Mouse (Mus musculus): ENCODE data around the gene Fpgt.

Gene Fpgt

DNA sequence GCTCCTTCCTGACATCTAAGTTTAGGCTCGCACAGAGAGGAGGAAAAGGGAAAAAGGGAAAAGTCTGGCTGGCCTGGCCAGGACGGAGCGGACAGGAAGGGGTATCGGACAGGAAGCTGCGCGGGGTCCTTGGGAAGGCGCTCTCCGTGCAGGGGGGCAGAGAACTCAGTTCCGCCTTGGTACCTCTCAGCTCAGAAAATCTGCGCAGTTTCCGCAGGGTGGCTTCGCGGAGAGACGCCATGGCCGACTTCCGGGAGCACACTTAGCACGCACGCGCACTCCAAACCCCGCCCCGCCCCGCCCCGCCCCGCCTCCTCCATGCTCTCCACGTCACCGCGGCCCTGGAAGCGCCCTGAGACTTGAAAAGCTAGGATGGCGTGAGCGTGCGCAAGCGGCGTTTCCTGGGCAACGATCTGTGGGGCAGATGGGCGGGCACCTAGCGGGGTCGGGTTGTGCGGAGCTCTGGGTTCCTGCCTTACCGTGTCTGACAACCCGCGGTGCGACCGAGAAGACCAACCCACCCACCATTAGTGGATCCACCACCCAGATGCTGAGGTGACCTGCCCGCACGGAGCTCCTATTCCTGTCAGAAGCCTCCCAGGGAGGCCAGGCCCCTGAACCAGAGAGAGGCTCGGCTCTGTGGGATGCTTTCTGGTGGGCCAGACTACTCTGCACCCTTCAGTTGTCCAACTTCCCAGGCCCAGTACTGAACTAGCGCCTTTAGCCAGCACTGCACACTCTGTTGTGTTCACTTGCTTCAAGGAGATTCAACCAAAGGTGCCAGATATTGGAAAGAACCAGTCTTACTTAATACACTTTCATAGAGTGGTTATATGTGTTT is at the start of gene Fpgt, which contains the start of gene Lrriq3:
Fpgt (minus strand) TSS at position 288 of the 841 bp plus-strand sequence.
Lrriq3 (plus strand) TSS at position 319 of the 841 bp plus-strand sequence.
- DNase-seq (ENCODE audit: low read depth): peak; percentile 96

DNA sequence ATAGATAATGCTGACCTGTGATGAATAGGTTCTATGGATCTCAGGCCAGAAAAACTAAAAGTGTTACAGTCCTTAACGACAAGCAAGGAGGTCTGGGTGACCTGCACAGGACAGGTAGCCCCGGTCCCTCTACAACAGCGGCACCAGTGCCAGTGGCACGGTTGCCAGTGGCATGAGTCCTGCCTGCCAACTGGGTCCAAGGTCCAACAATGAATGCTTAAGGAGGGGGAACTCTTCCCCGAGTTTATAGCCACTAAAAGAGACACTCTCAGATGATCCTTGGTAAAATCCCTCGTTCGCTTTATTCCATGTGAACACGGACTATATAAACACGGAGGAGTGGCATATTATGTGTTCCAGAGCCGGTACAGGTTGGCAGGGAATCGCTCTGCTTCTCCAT is 47.8 kb upstream of the Fpgt start:
- no peak for DNase-seq (ENCODE audit: low read depth)

DNA sequence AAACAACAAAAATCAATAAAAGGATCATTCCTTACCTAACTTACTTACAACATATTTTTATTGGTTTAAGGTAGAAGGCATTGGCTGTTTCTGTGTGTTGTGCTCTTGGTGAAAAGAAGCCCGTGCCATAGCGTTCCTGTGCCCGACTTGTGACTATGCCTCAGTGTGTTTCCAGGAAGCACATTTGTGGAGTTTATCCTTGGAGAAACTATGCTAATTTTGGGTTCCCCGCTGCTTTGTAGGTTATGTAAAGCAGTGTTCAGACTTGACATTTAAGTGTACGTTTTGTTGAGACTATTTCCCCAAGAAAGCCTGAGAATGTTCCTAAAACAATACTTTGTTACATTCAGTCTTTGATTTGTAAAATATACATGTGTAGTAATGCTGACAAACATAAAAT is 44.5 kb upstream of the Fpgt start:
- DNase-seq (ENCODE audit: low read depth): no peak

DNA sequence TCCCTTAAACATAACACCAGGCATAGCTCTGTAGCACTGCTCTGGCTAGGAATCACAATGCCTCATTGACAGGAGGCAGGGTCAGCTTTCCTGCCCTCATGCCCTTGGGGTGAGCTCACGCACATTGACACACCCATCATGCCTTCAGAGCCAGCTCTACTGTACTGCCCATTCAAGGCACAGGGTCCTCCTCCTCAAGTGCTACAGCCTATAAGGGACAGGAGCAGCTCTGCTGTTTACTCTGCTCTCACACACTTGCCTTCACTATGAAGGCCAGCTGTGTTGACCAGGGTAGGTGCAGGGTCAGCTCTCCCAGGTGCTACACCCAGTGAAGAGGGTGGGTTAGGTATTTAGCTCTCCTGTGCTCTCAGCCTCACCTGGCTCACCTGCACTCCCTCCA is 12.8 kb upstream of the Fpgt start:
- DNase-seq (ENCODE audit: low read depth): no peak

DNA sequence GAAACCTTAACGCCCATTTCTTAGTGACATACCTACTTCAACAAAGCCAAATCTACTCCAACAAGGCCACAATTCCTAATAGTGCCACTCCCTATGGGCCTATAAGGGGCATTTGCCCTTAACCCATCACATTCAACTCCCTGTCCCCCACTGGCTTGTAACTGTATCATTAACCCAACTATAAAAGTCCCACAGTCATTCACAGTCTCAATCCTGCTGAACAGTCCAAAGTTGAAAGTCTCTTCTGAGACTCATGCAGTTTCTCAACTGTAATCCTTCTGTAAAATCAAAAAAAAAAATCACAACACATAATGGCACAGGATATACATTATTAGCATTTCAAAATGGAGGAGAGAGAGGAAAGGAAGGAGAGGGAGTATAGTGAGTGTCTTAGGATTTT is 6.1 kb upstream of the Fpgt start:
- no peak for DNase-seq (ENCODE audit: low read depth)

DNA sequence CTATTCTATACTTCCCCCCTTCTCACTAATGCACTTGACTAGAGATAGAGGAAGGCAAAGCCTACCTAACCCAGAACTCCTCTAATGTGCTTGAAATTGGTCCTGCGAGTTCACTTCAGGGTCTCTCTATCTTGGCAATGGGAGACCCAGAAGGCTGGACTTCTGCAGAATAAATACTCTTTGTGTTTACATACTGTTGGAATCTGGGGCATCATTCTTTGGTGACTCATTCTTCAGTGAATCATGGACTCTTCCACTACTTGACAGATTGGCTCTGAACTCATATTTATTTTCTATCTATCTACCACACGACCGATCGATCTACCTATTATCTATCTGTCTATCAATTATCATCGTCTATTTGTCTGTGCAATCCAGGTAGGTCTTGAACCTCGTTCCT is 1.1 kb downstream of the Fpgt start:
- DNase-seq (ENCODE audit: low read depth): peak; percentile 9

DNA sequence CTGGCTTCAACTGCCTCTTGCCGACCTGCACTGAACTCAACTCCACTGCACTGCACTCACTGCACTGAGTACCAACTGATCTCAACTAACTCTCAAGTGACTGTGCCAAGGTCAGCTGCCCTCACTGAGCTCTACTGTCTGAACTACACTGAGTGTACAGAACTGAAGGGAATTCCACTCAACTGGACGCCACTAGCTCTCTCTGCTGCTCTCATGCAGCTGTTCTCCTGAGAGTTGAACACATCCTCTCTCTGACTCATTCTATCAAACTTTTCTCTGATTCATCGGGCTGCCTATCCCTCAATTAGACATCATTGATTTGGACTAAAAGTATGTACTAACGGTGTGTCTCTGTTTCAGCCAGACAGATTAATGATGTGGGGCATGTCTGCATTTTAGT is 15.3 kb downstream of the Fpgt start:
- no peak for DNase-seq (ENCODE audit: low read depth)

DNA sequence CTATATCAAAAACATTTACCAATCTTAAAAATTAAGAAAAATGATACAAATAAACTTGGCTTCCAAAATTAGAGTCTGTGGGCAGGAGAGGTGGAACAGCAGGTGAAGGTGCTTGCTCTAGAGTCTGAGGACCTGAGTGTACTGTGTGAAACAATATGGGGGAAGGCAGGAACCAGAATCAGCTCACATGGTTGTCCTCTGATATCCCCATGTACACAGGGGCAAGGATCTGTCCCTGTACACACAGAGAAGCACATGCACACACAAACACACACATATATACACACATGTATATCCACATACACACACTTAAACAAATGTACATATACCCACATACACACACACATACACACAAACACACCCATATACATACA is 33.8 kb downstream of the Fpgt start:
- no peak for DNase-seq (ENCODE audit: low read depth)

DNA sequence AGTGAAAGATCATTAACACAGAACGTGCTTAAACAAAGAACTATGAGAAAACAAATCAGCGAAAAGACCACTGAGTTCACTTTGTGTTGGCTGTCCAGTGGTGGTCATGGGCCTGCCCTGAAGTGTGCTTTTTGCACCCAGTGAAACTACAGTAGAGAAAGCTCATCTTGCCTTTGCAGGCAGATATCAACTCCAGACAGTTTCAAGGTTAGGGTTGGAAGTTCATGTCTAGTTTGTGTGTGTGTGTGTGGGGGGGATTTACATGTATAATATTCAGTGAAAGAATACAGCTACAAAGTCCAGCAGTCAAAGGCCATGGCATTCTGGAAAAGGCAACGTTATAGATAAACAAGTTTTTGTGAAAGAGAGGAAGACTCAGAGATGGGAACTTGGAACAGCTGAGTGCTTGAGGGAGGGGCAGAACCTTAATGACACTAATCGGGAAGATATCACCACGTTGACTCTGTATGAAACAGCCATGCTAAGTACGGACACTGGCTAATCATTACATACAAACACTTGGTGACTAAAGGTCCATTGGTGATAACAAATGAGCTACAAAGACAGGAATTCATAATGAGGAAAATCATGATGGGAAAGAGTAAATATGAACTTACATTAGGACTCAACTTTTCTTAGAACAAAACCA is 34.3 kb downstream of the Fpgt start:
- no peak for DNase-seq (ENCODE audit: low read depth)

DNA sequence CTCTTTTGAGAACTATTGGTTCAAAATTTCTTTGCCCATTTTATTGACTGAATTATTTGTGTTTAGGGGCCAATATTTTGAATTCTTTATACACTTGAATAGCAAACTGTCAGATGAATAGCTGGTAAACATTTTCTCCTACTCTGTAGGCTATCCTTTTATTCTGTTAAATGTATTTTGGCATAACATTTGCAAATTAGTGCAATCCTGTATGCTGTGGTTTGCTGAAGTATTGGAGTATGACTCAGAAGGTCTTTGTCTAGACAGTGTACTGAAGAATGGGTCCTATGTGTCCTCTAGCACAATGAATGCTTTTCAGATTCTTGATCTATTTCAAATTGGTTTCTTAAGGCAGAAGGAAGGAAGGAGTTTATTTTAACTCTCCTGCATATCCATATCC is 35.6 kb downstream of the Fpgt start:
- no peak for DNase-seq (ENCODE audit: low read depth)

DNA sequence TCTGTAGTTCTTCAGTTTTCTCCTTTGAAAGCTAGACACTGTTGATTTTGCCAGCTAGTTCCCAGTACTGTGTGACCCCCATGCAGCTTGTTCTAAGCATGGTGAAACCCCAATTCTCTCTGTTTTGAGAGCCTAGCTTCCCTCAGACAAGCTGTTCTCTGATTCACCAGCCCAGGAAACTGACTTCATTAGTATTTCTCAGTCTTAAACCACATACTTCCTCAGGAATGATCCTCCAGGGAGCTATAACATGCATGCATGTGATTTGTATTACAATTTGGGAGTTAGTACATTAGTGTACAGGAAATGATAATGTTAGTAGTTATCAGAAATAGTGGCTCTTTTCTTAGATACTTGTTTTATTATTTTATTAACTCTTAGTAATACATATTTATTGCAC is 36.6 kb downstream of the Fpgt start:
- DNase-seq (ENCODE audit: low read depth): peak; percentile 18

DNA sequence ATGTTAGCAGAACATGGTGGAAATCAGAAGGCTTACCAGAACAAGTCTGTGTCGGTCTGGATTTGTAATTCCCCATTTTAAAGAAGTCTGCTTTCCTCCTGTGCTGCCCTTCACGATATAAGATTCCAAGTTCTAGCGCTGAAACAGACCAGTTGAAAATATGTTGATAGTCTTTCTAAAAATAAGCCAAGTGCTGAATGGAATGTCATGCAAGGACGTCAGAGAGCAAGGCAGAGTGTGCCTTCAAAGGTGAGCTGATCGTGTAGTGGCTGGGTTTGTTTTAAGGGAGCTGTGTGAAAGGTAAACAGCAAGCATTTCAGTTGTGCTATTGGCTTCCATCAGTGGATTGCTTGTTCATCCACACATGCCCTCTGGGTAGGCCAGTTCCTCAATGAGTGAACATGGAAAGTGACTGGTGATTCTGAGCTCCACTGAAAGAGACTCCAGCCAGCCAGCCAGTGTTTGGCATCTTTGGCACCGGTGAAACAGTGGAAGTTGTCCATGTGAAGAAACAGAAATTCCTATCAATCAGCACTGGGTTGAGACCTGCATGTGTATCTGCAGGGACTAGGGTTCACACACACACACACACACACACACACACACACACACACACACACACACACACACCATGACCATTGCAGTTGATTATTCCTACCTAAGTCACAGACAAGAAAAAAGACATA is 37.8 kb downstream of the Fpgt start, which contains the start of gene Tnni3k:
Tnni3k (minus strand) TSS at position 177 of the 686 bp plus-strand sequence.
- no peak for DNase-seq (ENCODE audit: low read depth)

DNA sequence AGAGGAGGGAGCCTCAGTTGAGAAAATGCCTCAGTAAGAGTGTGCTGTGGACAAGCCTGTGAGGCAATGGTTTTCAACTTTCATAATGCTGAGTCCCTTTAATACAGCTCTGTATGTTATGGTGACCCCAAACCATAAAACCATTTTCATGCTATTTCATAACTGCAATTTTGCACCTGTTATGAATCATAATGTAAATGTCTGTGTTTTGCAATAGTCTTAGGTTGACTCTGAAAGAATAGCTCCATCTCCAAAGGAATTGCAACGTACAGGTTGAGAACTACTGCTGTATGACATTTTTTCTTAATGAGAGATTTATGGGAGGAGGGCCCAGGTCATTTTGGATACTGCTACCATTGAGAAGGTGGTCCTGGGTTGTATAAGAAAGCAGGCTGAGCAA is 40.0 kb downstream of the Fpgt start:
- peak; percentile 1 for DNase-seq (ENCODE audit: low read depth)

DNA sequence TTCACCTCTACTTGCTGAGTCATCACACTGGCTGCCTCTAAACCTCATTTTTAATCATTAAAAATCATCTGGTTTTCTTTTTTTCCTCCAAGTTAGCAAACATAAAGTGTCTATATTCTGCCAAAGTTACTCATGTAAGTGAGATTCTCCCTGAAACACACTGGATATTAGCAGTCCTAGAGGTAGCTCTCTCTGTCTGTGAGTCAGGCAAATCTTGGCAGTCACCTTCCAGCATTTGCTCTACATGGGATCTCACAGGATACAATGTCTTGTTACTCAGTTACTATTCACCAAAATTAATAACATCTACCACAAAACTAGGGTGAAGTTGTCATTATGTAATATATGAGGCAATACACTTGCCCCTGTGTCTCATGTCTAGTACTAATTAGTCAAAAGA is 41.2 kb downstream of the Fpgt start:
- DNase-seq (ENCODE audit: low read depth): no peak

DNA sequence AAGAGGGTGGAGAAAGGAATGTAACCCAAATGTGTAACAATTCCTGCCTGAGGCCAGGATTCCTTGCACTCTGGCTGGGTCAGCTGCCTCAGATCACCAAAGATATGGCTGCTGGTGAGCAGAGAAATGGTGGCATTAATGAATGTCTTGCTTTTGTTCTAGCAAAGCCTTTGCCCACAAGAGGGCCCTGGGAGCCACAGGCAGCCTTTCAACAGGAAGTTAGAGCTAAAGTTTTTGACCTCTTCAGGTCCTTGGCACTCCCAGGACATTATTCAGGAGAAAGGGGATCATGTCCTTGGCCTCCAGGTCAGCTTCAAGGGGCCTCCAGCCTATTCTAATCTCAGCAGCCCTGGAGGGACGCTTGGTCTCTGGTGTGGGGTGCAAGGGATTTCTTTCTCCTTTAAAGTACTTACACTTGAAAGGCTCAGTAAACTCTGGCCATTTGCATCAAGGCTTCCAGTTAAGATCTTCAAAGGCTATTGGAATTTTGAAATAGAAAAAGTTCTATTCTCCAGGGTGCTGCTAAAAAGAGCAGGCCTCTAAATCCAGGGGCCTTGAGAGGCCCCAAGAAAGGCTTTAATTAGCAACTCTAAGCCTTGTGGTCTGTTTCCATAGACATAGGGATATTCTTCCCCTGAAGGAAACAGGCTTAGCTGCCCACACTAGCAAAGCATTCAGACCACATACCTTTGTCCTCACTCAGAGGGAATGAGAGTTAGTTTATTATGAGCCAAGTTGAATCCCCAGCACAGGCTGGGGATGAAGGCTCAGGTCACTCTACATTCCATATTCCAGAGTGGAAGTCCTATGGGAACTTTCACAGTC is 54.0 kb downstream of the Fpgt start:
- no peak for DNase-seq (ENCODE audit: low read depth)
